In genomic region chr1:93802771-93803170, GRCm38 (mm10) we compare ENCODE assay signal across 9 mouse cellular contexts. TPM values are rescaled to one million over a fixed set of nuclear protein-coding genes. Genes with fewer than 3 reads are reported as not detected.
DNase-seq lines count a peak whose midpoint lies in the region; ATAC-seq lines count a peak whose summit lies in the region.
"Had no signal": no experiment of that assay in that cellular context is flagged by ENCODE, and none has a peak within 500 bp of the region (broad histone marks: within the 10 kb centered on the region; RNA-seq: fewer than 3 reads in every experiment).

No protein-coding gene starts in this region.

- no peak overlapping the region for H3K4me3 ChIP-seq in neural tube, embryonic 11.5 days (ENCODE audit: low read depth, low read length)
- no peak overlapping the region; the same call in 1 of the 2 replicates for H3K4me3 ChIP-seq in forebrain, embryonic 11.5 days (ENCODE audit: low read depth, low read length)
- peak overlapping the region; percentile 88 for H3K4me3 ChIP-seq in liver, embryonic 11.5 days (ENCODE audit: low read depth, low read length)
- H3K4me3 ChIP-seq in stomach, embryonic 16.5 days (replicated peaks; ENCODE audit: low read length) = peak overlapping the region; percentile 92

- H3K9ac ChIP-seq in neural tube, embryonic 11.5 days (ENCODE audit: low read length) = no peak overlapping the region
- H3K9ac ChIP-seq in forebrain, embryonic 11.5 days (ENCODE audit: low read length) = no peak overlapping the region
- peak overlapping the region; percentile 69 for H3K9ac ChIP-seq in liver, embryonic 11.5 days (ENCODE audit: low read depth, low read length)
- H3K9ac ChIP-seq in stomach, embryonic 16.5 days (ENCODE audit: low read length) = no peak overlapping the region

- H3K4me2 ChIP-seq in neural tube, embryonic 11.5 days (ENCODE audit: low read depth) = peak overlapping the region; percentile 83
- H3K4me2 ChIP-seq in forebrain, embryonic 11.5 days (ENCODE audit: low read depth, low read length, severe bottlenecking) = peak overlapping the region; percentile 65; the same call in 1 of the 2 replicates
- peak overlapping the region; percentile 77 for H3K4me2 ChIP-seq in liver, embryonic 11.5 days
- peak overlapping the region; percentile 98 for H3K4me2 ChIP-seq in stomach, embryonic 16.5 days (ENCODE audit: low read depth, low read length)

- no peak overlapping the region for H3K27ac ChIP-seq in neural tube, embryonic 11.5 days (ENCODE audit: low read depth, low read length)
- no peak overlapping the region for H3K27ac ChIP-seq in forebrain, embryonic 11.5 days (ENCODE audit: low read depth, low read length)
- H3K27ac ChIP-seq in liver, embryonic 11.5 days (ENCODE audit: low read depth, low read length) = peak overlapping the region; percentile 95
- peak overlapping the region; percentile 94 for H3K27ac ChIP-seq in stomach, embryonic 16.5 days (ENCODE audit: low read length)

- no peak for ATAC-seq in neural tube, embryonic 11.5 days (ENCODE audit: insufficient read depth, low FRiP score, low TSS enrichment)
- ATAC-seq in forebrain, embryonic 11.5 days (replicated peaks; ENCODE audit: low FRiP score) = no peak
- no peak for ATAC-seq in liver, embryonic 11.5 days (replicated peaks; ENCODE audit: low FRiP score)
- no peak for ATAC-seq in stomach, embryonic 16.5 days (ENCODE audit: insufficient read depth, low FRiP score)

- peaks cover 1% of the 10 kb centered on the region; the same call in 1 of the 2 replicates for H3K36me3 ChIP-seq in neural tube, embryonic 11.5 days (ENCODE audit: control insufficient read depth, insufficient read depth, low read length)
- H3K36me3 ChIP-seq in forebrain, embryonic 11.5 days (ENCODE audit: control insufficient read depth, insufficient read depth, low read length) = peaks cover 6% of the 10 kb centered on the region; the same call in 1 of the 2 replicates
- peaks cover 31% of the 10 kb centered on the region for H3K36me3 ChIP-seq in liver, embryonic 11.5 days (ENCODE audit: control insufficient read depth, insufficient read depth, low read length)
- peaks cover 7% of the 10 kb centered on the region; the same call in 1 of the 2 replicates for H3K36me3 ChIP-seq in stomach, embryonic 16.5 days (ENCODE audit: control insufficient read depth, insufficient read depth, low read length)

- no peak for DNase-seq in neural tube, embryonic 11.5 days (ENCODE audit: low spot score)
- no peak for DNase-seq in neural tube, embryonic 10.5 days (ENCODE audit: extremely low spot score, low spot score)
- no peak for DNase-seq in forebrain, embryonic 11.5 days (ENCODE audit: low spot score)
- DNase-seq in liver, embryonic 11.5 days (ENCODE audit: low spot score) = no peak
- no peak for DNase-seq in ovary, postnatal 10 days (ENCODE audit: low spot score)
- DNase-seq in cerebellum, adult 18-20 months = no peak
- DNase-seq in adrenal gland, postnatal 10 days = no peak
- DNase-seq: kidney, postnatal 4 days had no signal

- no peaks in the 10 kb centered on the region for H3K27me3 ChIP-seq in neural tube, embryonic 11.5 days (ENCODE audit: control insufficient read depth, insufficient read depth, low read length)
- no peaks in the 10 kb centered on the region for H3K27me3 ChIP-seq in forebrain, embryonic 11.5 days (ENCODE audit: control insufficient read depth, insufficient read depth, low read length)
- no peaks in the 10 kb centered on the region for H3K27me3 ChIP-seq in liver, embryonic 11.5 days (replicated peaks; ENCODE audit: control insufficient read depth, insufficient read depth, low read length)
- H3K27me3 ChIP-seq in stomach, embryonic 16.5 days (ENCODE audit: control insufficient read depth, insufficient read depth, low read length) = no peaks in the 10 kb centered on the region

- H3K4me1 ChIP-seq in neural tube, embryonic 11.5 days (ENCODE audit: control insufficient read depth, insufficient read depth, low read length) = peaks cover 15% of the 10 kb centered on the region
- peaks cover 12% of the 10 kb centered on the region for H3K4me1 ChIP-seq in forebrain, embryonic 11.5 days (replicated peaks; ENCODE audit: control insufficient read depth, insufficient read depth, low read length)
- peaks cover 37% of the 10 kb centered on the region for H3K4me1 ChIP-seq in liver, embryonic 11.5 days (replicated peaks; ENCODE audit: control insufficient read depth, insufficient read depth, low read length)
- H3K4me1 ChIP-seq in stomach, embryonic 16.5 days (ENCODE audit: control insufficient read depth, insufficient read depth, low read length) = peaks cover 21% of the 10 kb centered on the region

- 84% methylated on average over 5 of the region's 5 CpGs for WGBS in neural tube, embryonic 11.5 days
- 89% methylated on average over 5 of the region's 5 CpGs for WGBS in forebrain, embryonic 11.5 days
- WGBS in liver, embryonic 11.5 days = 63% methylated on average over 5 of the region's 5 CpGs
- WGBS in stomach, embryonic 16.5 days = 74% methylated on average over 5 of the region's 5 CpGs

- no peaks in the 10 kb centered on the region for H3K9me3 ChIP-seq in neural tube, embryonic 11.5 days (ENCODE audit: control insufficient read depth, low read length)
- no peaks in the 10 kb centered on the region for H3K9me3 ChIP-seq in forebrain, embryonic 11.5 days (ENCODE audit: control insufficient read depth, low read length)
- H3K9me3 ChIP-seq in liver, embryonic 11.5 days (ENCODE audit: control insufficient read depth, low read length) = no peaks in the 10 kb centered on the region
- H3K9me3 ChIP-seq in stomach, embryonic 16.5 days (replicated peaks; ENCODE audit: control insufficient read depth, low read length) = no peaks in the 10 kb centered on the region

RNA-seq across cellular contexts. Expression of gene Ing5, which starts 1.0 kb away (rescaled TPM):
- 16.1 and 17.1 TPM in 2 replicates for polyA plus RNA-seq in neural tube, embryonic 11.5 days (2014; fragmentation: Nextera tagmentation; extraction: Ambion mirVana)
- 22.9 and 24.9 TPM in 2 replicates for polyA plus RNA-seq in forebrain, embryonic 11.5 days (2014; fragmentation: Nextera tagmentation; extraction: Ambion mirVana)
- 23.1 and 24.2 TPM in 2 replicates for polyA plus RNA-seq in liver, embryonic 11.5 days (2014; fragmentation: Nextera tagmentation; extraction: Ambion mirVana)
- polyA plus RNA-seq in stomach, embryonic 16.5 days (2015; fragmentation: Nextera tagmentation; extraction: Ambion mirVana) = 19.1 and 20.1 TPM in 2 replicates
- 10 to 100 TPM; 15.2 to 17.9 TPM for total RNA-seq in adrenal gland, postnatal 10 days (2021)

RNA-seq across cellular contexts. Expression of gene Dtymk, which starts 1.0 kb away (rescaled TPM):
- polyA plus RNA-seq in neural tube, embryonic 11.5 days (2014; fragmentation: Nextera tagmentation; extraction: Ambion mirVana) = 199 and 216 TPM in 2 replicates
- polyA plus RNA-seq in forebrain, embryonic 11.5 days (2014; fragmentation: Nextera tagmentation; extraction: Ambion mirVana) = 267 and 282 TPM in 2 replicates
- polyA plus RNA-seq in liver, embryonic 11.5 days (2014; fragmentation: Nextera tagmentation; extraction: Ambion mirVana) = 297 and 324 TPM in 2 replicates
- 196 and 210 TPM in 2 replicates for polyA plus RNA-seq in stomach, embryonic 16.5 days (2015; fragmentation: Nextera tagmentation; extraction: Ambion mirVana)
- 10 to 100 TPM; 72.3 to 76.9 TPM for total RNA-seq in adrenal gland, postnatal 10 days (2021)

RNA-seq across cellular contexts. Expression of gene D2hgdh, which starts 21.9 kb away (rescaled TPM):
- polyA plus RNA-seq in neural tube, embryonic 11.5 days (2014; fragmentation: Nextera tagmentation; extraction: Ambion mirVana) = 11.7 and 13.0 TPM in 2 replicates
- polyA plus RNA-seq in forebrain, embryonic 11.5 days (2014; fragmentation: Nextera tagmentation; extraction: Ambion mirVana) = 11.5 and 12.5 TPM in 2 replicates
- 10.1 and 12.3 TPM in 2 replicates for polyA plus RNA-seq in liver, embryonic 11.5 days (2014; fragmentation: Nextera tagmentation; extraction: Ambion mirVana)
- polyA plus RNA-seq in stomach, embryonic 16.5 days (2015; fragmentation: Nextera tagmentation; extraction: Ambion mirVana) = 14.3 and 17.6 TPM in 2 replicates
- total RNA-seq in adrenal gland, postnatal 10 days (2021) = 10 to 100 TPM; 33.5 to 48.8 TPM

RNA-seq across cellular contexts. Expression of gene Thap4, which starts 48.1 kb away (rescaled TPM):
- 38.0 and 42.3 TPM in 2 replicates for polyA plus RNA-seq in neural tube, embryonic 11.5 days (2014; fragmentation: Nextera tagmentation; extraction: Ambion mirVana)
- 36.5 and 37.1 TPM in 2 replicates for polyA plus RNA-seq in forebrain, embryonic 11.5 days (2014; fragmentation: Nextera tagmentation; extraction: Ambion mirVana)
- polyA plus RNA-seq in liver, embryonic 11.5 days (2014; fragmentation: Nextera tagmentation; extraction: Ambion mirVana) = 28.9 and 31.7 TPM in 2 replicates
- 42.7 and 51.6 TPM in 2 replicates for polyA plus RNA-seq in stomach, embryonic 16.5 days (2015; fragmentation: Nextera tagmentation; extraction: Ambion mirVana)
- total RNA-seq in adrenal gland, postnatal 10 days (2021) = 10 to 100 TPM; 46.0 to 51.7 TPM

RNA-seq across cellular contexts. Expression of gene Atg4b, which starts 51.5 kb away (rescaled TPM):
- 84.1 and 99.4 TPM in 2 replicates for polyA plus RNA-seq in neural tube, embryonic 11.5 days (2014; fragmentation: Nextera tagmentation; extraction: Ambion mirVana)
- 89.9 and 93.3 TPM in 2 replicates for polyA plus RNA-seq in forebrain, embryonic 11.5 days (2014; fragmentation: Nextera tagmentation; extraction: Ambion mirVana)
- polyA plus RNA-seq in liver, embryonic 11.5 days (2014; fragmentation: Nextera tagmentation; extraction: Ambion mirVana) = 86.2 and 87.6 TPM in 2 replicates
- 68.8 and 71.5 TPM in 2 replicates for polyA plus RNA-seq in stomach, embryonic 16.5 days (2015; fragmentation: Nextera tagmentation; extraction: Ambion mirVana)
- 10 to 100 TPM; 62.2 to 75.5 TPM for total RNA-seq in adrenal gland, postnatal 10 days (2021)

Comparison
In these comparisons a context has a peak if more than half of its experiments do, and no peak if none do; other contexts are left out.
1. H3K27ac ChIP-seq: peak in liver, embryonic 11.5 days (single experiment) and stomach, embryonic 16.5 days (single experiment); none in neural tube, embryonic 11.5 days (single experiment) and forebrain, embryonic 11.5 days (single experiment).
2. H3K4me3 ChIP-seq: peak in liver, embryonic 11.5 days (single experiment) and stomach, embryonic 16.5 days (single experiment); none in neural tube, embryonic 11.5 days (single experiment) and forebrain, embryonic 11.5 days (single experiment).
3. Peak in every context shown above with its lines, with median percentiles within 50 percentile points of each other: H3K4me2 ChIP-seq.